Mouse (Mus musculus): Measurements from ENCODE around the gene Arhgap30.
A peak's percentile ranks its signal among the peaks of the same experiment; 100 is the strongest.

Gene Arhgap30

DNA sequence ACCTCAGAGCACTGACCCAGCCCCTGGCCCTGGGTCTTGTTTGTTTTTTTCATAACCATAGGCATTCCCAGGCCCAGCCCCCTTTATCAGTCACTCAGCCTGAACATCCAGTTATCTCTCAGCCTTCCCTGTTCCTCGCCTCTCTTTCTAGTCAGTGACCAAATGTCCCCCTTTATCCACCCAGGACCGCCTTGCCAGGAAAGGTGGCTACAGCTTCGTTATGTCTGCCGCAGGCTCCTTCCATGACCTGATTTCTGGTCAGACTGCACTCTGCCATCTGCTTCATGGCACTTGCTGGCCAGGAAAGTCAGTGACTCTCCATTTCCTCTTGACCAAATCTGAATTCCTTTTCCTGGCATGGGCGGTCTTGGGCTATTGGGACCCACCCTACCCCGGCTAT lies 10.5 kb upstream of the Arhgap30 start:
- no peak for DNase-seq

DNA sequence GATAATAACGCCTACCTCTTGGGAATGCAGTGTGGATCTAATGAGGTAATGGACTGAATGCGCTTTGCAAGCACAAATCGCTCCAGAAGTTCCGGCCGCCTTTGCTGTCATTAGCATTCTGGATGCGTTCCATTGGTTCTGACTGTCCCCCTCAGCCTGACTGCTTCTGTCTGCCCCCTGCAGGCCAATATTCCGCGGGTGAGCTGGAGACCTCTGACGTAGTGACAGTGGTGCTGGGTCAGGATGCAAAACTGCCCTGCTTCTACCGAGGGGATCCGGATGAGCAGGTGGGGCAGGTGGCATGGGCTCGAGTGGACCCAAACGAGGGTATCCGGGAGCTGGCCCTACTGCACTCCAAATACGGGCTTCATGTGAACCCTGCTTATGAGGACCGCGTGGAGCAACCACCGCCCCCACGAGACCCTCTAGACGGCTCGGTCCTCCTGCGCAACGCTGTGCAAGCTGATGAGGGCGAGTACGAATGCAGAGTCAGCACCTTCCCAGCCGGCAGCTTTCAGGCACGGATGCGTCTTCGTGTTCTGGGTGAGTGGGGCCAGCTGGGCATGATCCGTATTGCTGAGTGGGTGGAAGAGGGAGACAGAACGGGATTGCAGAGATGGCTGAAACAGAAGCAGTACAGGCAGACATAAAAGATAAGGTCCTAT lies 8.7 kb upstream of the Arhgap30 start:
- peak; percentile 77 for DNase-seq

- DNase-seq: no peak
Observed at GRCm38 (mm10) chr1:171382096-171382620, 6.6 kb upstream of the Arhgap30 start.

DNA sequence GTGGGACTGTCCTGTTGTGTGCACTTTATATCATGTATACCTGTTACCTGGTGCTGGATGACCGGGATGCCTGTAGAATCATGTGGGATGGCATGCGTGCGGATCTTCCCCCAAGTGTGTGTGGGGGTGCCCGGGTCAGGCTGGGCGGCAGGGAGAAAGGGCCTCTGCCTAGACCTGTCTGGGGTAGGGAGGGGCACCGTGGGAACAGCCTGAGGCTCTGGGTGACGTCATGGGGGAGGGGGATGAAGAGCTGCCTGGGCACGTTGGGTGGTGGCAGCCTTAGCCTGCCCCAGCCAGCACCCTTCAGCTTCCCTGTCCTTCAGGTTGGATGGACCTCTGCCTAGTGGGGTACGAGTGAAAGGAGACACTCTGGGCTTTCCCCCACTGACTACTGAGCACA lies 4.4 kb upstream of the Arhgap30 start:
- no peak for DNase-seq

DNA sequence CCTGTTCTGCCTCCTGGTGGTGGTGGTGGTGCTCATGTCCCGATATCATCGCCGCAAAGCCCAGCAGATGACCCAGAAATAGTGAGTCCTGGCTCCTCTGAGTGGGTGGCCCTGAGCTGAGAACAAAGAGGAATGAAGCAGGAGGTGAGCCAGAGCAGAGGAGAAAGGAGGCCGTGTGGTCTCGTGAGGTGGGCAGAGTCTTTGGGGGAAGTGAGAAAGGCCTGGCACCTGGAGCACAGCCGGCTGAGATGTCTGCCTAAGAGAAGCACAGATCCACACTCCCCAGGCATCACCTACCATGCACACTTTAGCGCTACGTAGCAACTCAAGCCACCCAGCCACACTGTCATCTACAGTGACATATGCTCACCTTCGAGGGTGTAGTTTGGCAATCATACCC lies 3.6 kb upstream of the Arhgap30 start:
- DNase-seq: no peak

DNA sequence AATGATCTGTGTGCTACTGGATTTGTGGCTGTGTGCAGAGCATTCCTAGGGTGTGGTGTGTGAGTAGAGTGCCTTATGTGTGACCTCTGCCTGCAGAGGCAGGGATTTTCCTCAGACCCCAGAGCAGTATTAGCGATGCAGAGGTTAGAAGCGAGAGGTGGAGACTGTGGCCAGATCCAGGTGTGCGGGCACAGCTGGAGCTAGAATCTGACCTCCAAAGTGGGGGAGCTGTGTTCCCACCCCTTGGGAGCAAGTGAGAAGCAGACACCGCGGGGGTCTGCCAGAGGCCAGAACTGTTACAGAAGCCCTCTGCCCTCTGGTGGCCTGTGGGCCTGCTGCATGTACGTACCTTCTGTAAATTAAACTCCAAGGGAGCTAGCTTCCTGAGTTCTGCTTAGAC lies 1.7 kb upstream of the Arhgap30 start:
- DNase-seq: no peak

- DNase-seq: no peak
Observed at GRCm38 (mm10) chr1:171390101-171390500, 1.3 kb downstream of the Arhgap30 start.

DNA sequence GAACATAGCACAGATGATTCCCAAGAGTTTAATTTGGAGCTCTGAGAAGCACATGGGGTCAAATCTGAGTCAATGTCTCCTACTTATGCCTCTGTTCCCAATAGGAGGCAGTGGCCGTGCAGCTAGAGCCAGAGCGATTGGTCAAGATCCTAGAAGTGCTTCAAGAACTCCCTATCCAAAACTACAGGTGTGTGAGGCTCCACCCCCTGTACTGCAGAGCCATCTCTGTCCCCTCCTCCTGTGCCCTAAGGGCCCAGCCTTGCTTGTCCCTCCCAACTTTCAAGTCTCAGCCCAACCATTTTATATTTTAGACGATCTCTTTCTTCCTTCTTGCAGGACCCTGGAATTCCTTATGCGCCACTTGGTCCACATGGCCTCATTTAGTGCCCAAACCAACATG lies 13.1 kb downstream of the Arhgap30 start:
- DNase-seq: no peak

DNA sequence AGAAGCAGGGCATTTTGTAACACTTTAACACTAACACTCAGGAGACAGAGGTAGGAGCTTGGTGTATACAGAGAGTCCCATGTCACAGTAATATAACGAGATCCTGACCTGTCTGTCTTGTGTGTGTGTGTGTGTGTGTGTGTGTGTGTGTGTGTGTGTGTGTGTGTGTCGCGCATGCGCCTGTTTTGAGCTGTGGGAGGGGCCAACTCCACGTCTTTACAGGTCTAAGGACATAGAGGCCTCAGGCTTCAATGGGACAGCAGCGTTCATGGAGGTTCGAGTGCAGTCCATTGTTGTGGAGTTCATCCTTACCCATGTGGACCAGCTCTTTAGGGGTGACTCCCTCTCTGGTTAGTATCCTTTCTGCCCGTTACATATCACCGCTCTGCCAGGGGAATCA lies 14.2 kb downstream of the Arhgap30 start:
- DNase-seq: no peak

DNA sequence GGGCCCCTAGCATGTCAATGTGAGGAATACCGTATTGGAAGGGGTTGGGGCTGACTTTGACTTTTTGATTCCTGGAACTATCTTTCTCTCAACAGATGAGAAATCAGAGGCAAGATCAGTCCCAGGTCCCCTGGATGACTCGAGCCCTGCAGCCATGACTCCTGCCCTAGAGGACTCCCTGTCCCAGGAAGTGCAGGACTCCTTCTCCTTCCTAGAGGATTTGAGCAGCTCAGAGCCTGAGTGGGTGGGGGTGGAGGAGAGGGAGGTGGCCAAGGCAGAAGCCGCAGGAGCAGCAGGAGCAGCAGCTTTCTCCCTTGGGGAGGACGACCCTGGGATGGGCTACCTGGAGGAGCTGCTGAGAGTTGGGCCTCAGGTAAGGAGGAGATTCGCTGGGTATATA lies 18.5 kb downstream of the Arhgap30 start:
- no peak for DNase-seq

- DNase-seq: no peak
Observed at GRCm38 (mm10) chr1:171410231-171410630, 21.5 kb downstream of the Arhgap30 start.

DNA sequence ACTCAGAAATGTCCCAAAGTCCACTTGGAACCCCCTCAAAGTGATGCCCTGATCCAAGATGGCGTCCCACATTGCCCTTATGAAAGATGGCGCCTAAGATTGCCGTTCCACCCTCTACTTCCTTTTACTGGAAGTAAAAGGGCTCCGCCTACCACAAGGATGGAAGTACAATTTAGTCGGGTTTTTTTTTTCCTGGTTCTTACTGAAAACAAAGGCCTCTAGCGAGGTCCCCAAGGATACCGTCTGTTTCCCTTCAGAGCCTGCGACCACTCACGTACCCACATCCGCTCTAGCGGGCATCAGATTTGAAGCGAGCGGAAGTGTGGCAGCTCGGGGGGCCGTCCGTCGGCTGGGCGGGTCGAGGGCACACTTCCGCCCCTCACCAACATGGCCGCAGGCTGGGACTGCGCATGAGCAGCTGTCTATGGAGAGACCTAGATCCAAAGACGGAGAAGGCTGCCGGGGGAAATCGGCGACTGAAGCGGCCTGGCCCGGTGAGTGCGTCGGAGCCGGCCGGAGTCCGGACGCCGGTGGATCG lies 22.3 kb downstream of the Arhgap30 start, which contains the start of gene Usf1:
TSS of gene Usf1 (plus strand) at position 367 of the 538 bp plus-strand sequence.
- DNase-seq: peak; percentile 94

DNA sequence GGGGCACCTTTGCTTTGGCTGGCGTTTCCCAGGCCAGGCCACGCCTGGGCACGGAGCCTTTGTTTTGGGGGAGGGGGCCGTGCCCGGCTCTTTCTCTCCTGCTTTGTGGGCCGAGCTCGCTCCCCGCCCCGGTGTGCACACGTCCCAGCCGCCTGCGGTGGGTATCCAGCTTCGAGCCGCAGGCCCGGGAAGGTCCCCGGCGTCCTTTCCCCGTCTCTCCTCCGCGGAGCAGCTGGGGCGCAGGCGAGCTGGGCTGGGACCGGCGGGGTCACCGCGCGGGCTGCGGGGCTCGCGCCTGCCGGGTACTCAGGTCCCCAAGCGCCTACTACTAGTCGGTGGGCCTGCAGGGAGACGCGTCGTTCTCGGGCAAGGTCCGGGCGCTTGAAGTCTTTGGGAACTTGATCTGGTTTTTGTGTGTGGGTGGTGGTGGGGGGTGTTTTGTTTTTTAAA lies 22.8 kb downstream of the Arhgap30 start:
- no peak for DNase-seq

- no peak for DNase-seq
Observed at GRCm38 (mm10) chr1:171412001-171412441, 23.3 kb downstream of the Arhgap30 start.

GRCm38 (mm10) chr1:171412446-171412845 lies 23.7 kb downstream of the Arhgap30 start:
- DNase-seq: no peak

- no peak for DNase-seq
Observed at GRCm38 (mm10) chr1:171413608-171414007, 24.9 kb downstream of the Arhgap30 start.

DNA sequence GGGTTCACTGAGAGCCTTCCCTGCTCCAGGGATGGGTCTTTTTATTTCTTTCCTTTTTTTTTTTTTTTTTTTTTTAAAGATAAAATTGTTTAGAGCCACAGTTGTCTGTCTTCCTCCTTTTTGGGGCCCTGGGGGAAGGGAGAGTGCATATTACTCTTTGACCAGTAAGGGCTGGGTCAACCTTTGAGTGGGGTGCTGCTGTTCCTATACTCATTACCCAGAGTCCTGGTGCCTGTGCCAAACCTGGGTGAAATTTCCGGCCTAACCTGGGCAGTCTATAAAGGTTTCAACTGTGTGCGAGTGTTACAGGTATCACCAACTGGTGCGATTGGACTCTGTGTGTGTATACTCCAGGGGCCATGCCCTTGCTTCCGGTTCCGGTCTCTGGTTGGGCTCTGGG lies 29.9 kb downstream of the Arhgap30 start, which contains the start of gene Tstd1:
TSS of gene Tstd1 (plus strand) at position 213 of the 400 bp plus-strand sequence.
- DNase-seq: no peak

DNA sequence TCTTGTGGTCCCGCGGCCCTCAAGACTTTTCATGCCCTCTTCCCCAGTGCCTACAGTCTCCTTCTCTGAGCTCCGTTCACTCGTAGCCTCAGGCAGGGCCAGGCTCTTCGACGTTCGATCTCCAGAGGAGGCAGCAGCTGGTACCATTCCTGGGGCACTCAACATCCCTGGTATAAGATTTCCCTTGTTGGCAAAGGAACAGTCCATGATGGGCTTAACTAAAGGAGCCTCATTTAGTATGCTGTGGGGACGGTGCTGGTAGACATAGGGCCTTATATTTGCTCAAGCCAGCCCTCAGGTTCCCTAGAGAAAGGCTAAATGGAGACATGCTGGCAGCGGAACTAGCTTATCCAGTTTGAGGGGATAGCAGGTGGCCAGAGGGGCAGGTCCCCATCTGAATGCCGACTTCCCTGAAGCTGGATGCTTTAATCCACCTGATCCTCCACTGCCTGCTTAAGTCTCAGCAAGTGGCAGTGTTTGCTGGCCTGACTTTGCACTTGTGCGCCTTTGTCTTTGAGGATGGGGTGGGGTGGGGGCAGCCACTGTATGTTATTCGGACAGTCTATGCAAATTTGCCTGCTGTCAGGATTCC lies 30.6 kb downstream of the Arhgap30 start:
- no peak for DNase-seq

DNA sequence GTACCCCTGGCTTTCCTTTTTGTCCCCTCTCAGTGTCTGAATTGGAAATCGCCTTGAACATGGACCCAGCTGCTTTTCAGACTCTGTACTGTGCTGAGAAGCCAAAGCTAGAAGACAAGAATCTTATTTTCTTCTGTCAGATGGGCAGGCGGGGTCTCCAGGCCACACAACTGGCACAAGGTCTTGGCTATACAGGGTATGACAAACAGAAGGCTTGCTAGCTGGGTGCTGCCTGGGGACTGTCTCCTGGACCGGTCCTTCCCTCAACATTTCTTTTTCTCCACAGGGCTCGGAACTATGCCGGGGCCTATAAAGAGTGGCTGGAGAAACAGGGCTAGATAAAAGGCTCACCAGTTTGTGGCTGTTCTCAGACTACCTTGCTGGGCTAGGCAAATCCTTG lies 31.2 kb downstream of the Arhgap30 start:
- DNase-seq: no peak

GRCm38 (mm10) chr1:171422504-171423095 lies 33.8 kb downstream of the Arhgap30 start:
- no peak for DNase-seq

GRCm38 (mm10) chr1:171424638-171425037 lies 35.9 kb downstream of the Arhgap30 start:
- no peak for DNase-seq

- DNase-seq: no peak
Observed at GRCm38 (mm10) chr1:171425126-171425525, 36.4 kb downstream of the Arhgap30 start.

GRCm38 (mm10) chr1:171432158-171432557 lies 43.4 kb downstream of the Arhgap30 start:
- DNase-seq: no peak

Data from right cerebral cortex, postnatal 14 days (tissue).